Mouse (Mus musculus) spleen, adult 2 months (tissue): ENCODE results near the gene Pitpnc1. TPM values are rescaled to one million over a fixed set of nuclear protein-coding genes. Genes with fewer than 3 reads are reported as not detected.

Experiments used
- DNase-seq, 2 experiments: peaks; one replicate each; pipeline versions ENCODE4 v3.0.0 to v3.0.0-alpha.2; 2012 to 2021; ENCODE audit warnings: low spot score in 2 of 2, low read depth in 1 of 2
- H3K27ac ChIP-seq: fragments of 200-500 bp; 2 replicates; pipeline ENCODE4 v1.5.1; 2012; ENCODE audit warnings: low read length, inconsistent platforms; ENCODE audit not compliant: insufficient read depth
- H3K27me3 ChIP-seq: fragments of 200-500 bp; 2 replicates; pipeline ENCODE4 v1.6.1; 2012; ENCODE audit warnings: mild to moderate bottlenecking, moderate library complexity, low read length, inconsistent platforms; ENCODE audit not compliant: control insufficient read depth, insufficient read depth
- H3K36me3 ChIP-seq: fragments of 200-500 bp; 2 replicates; pipeline ENCODE4 v1.6.1; 2012; ENCODE audit warnings: mild to moderate bottlenecking, low read length, inconsistent platforms; ENCODE audit not compliant: control insufficient read depth, insufficient read depth
- H3K4me1 ChIP-seq: fragments of 200-500 bp; 2 replicates; pipeline ENCODE4 v1.6.1; 2011; ENCODE audit warnings: inconsistent platforms; ENCODE audit not compliant: control insufficient read depth, insufficient read depth, insufficient read length
- H3K4me3 ChIP-seq: fragments of 200-500 bp; 2 replicates; pipeline ENCODE4 v1.5.1; 2011; ENCODE audit warnings: mild to moderate bottlenecking, inconsistent platforms; ENCODE audit not compliant: insufficient read depth, insufficient read length; ENCODE audit errors: extremely low read depth
- CTCF ChIP-seq: fragments of 200-500 bp; IDR thresholded peaks from 2 replicates; pipeline ENCODE4 v1.5.1; 2011; ENCODE audit warnings: mild to moderate bottlenecking, inconsistent platforms; ENCODE audit not compliant: insufficient read depth, insufficient read length, insufficient replicate concordance; ENCODE audit errors: extremely low read depth
- POLR2A ChIP-seq: fragments of 200-500 bp; IDR thresholded peaks from 2 replicates; pipeline ENCODE4 v1.6.1; 2011; ENCODE audit warnings: low read depth, low read length, inconsistent platforms
- WGBS: fragments of 180-500 bp; shearing (Covaris S2); methylation state at CpG from one replicate; pipeline ENCODE4 v1.1.7; 2018; 5-methylcytosine and 5-hydroxymethylcytosine counted together
- polyA plus RNA-seq: library from polyadenylated mRNA; depleted of rRNA; stranded (reverse); fragments of >200 nt; gene quantifications from 2 replicates; pipeline ENCODE4 v1.2.3, GENCODE M21; 2012

The Pitpnc1 gene
- polyA plus RNA-seq, 1 experiment = 6.4 TPM

- H3K27me3 ChIP-seq = no peaks in the 10 kb centered on the region
- 91% methylated on average over 5 of the region's 5 CpGs for WGBS
- no peak overlapping the region for H3K27ac ChIP-seq
- 0 out of 2 replicates have a peak, but pooled peaks cover 2% of the 10 kb centered on the region for H3K36me3 ChIP-seq
- H3K4me1 ChIP-seq = no peaks in the 10 kb centered on the region
- TF ChIP-seq CTCF = no peak
- no peak for TF ChIP-seq POLR2A
- DNase-seq = no peak
- H3K4me3 ChIP-seq = no peak overlapping the region
These were observed 245.2 kb downstream of the Pitpnc1 start for GRCm38 (mm10) chr11:107225301-107225700.

- H3K4me1 ChIP-seq = no peaks in the 10 kb centered on the region
- 91% methylated on average over 8 of the region's 8 CpGs for WGBS
- no peaks in the 10 kb centered on the region for H3K36me3 ChIP-seq
- H3K27me3 ChIP-seq = no peaks in the 10 kb centered on the region
- no peak overlapping the region for H3K4me3 ChIP-seq
- DNase-seq = no peak
- H3K27ac ChIP-seq = no peak overlapping the region
- TF ChIP-seq CTCF (no peak), POLR2A (no peak)
These were observed 246.8 kb downstream of the Pitpnc1 start for GRCm38 (mm10) chr11:107223667-107224214.

GRCm38 (mm10) chr11:107223169-107223561, 247.3 kb downstream of the Pitpnc1 start:
- Histone ChIP-seq H3K27me3 (no peaks in the 10 kb centered on the region), H3K27ac (no peak overlapping the region), H3K4me3 (no peak overlapping the region), H3K4me1 (no peaks in the 10 kb centered on the region), H3K36me3 (no peaks in the 10 kb centered on the region)
- WGBS = 77% methylated on average over 1 of the region's 1 CpGs
- no peak for DNase-seq
- no peak for TF ChIP-seq CTCF
- no peak for TF ChIP-seq POLR2A

GRCm38 (mm10) chr11:107222531-107223168, 247.8 kb downstream of the Pitpnc1 start:
- WGBS = 87% methylated on average over 12 of the region's 12 CpGs
- Histone ChIP-seq H3K4me3 (no peak overlapping the region), H3K36me3 (no peaks in the 10 kb centered on the region), H3K27ac (no peak overlapping the region), H3K4me1 (no peaks in the 10 kb centered on the region), H3K27me3 (no peaks in the 10 kb centered on the region)
- no peak for DNase-seq
- TF ChIP-seq CTCF (no peak), POLR2A (no peak)

GRCm38 (mm10) chr11:107215111-107215510, 255.4 kb downstream of the Pitpnc1 start:
- H3K4me3 ChIP-seq = no peak overlapping the region
- H3K4me1 ChIP-seq = no peaks in the 10 kb centered on the region
- DNase-seq = no peak
- no peaks in the 10 kb centered on the region for H3K27me3 ChIP-seq
- WGBS = 94% methylated on average over 9 of the region's 9 CpGs
- peaks cover 7% of the 10 kb centered on the region for H3K36me3 ChIP-seq
- H3K27ac ChIP-seq = no peak overlapping the region
- TF ChIP-seq CTCF = no peak
- TF ChIP-seq POLR2A = no peak

GRCm38 (mm10) chr11:107213745-107214144, 256.8 kb downstream of the Pitpnc1 start:
- no peaks in the 10 kb centered on the region for H3K27me3 ChIP-seq
- WGBS = 68% methylated on average over 5 of the region's 5 CpGs
- TF ChIP-seq POLR2A (no peak), CTCF (no peak)
- peaks cover 7% of the 10 kb centered on the region for H3K36me3 ChIP-seq
- H3K4me1 ChIP-seq = no peaks in the 10 kb centered on the region
- no peak overlapping the region for H3K4me3 ChIP-seq
- no peak overlapping the region for H3K27ac ChIP-seq
- peak in 1 of 2 experiments; percentile 31 for DNase-seq

- no peaks in the 10 kb centered on the region for H3K27me3 ChIP-seq
- DNase-seq = no peak
- WGBS = 95% methylated on average over 13 of the region's 13 CpGs
- no peak overlapping the region for H3K27ac ChIP-seq
- no peak for TF ChIP-seq POLR2A
- TF ChIP-seq CTCF = no peak
- H3K4me1 ChIP-seq = no peaks in the 10 kb centered on the region
- H3K4me3 ChIP-seq = no peak overlapping the region
- peaks cover 7% of the 10 kb centered on the region for H3K36me3 ChIP-seq
These were observed 260.7 kb downstream of the Pitpnc1 start for GRCm38 (mm10) chr11:107209818-107210217.
